Mouse (Mus musculus) liver, embryonic 12.5 days (tissue): ENCODE results near the gene Tnfrsf11a. TPM values are rescaled to one million over a fixed set of nuclear protein-coding genes. Genes with fewer than 3 reads are reported as not detected.
"Not testable (repeated sequence)": the region's sequence is repeated elsewhere in the genome, so short reads cannot be mapped to it uniquely, and the experiment has no call there.

Experiments used
- ATAC-seq: fragments of 200-750 bp; cut with Nextera tagmentation; 2 replicates; pipeline ENCODE4 v1.8.0; 2017; ENCODE audit warnings: moderate number of reproducible peaks, mild to moderate bottlenecking, moderate library complexity
- H3K27ac ChIP-seq: fragments of 300-500 bp; sonication (generic); 2 replicates; pipeline ENCODE4 v1.5.1; 2016; ENCODE audit warnings: mild to moderate bottlenecking
- H3K27me3 ChIP-seq: fragments of 300-500 bp; sonication (generic); replicated peaks from 2 replicates; pipeline ENCODE4 v1.6.1; 2016; ENCODE audit warnings: mild to moderate bottlenecking, moderate library complexity
- H3K36me3 ChIP-seq: fragments of 300-500 bp; sonication (generic); 2 replicates; pipeline ENCODE4 v1.6.1; 2016; ENCODE audit warnings: mild to moderate bottlenecking, moderate library complexity
- H3K4me1 ChIP-seq: fragments of 300-500 bp; sonication (generic); 2 replicates; pipeline ENCODE4 v1.6.1; 2016
- H3K4me2 ChIP-seq: fragments of 300-500 bp; sonication (generic); 2 replicates; pipeline ENCODE4 v1.6.1; 2016; ENCODE audit warnings: mild to moderate bottlenecking, moderate library complexity
- H3K4me3 ChIP-seq: fragments of 300-500 bp; sonication (generic); 2 replicates; pipeline ENCODE4 v1.5.1; 2016; ENCODE audit warnings: mild to moderate bottlenecking, moderate library complexity
- H3K9ac ChIP-seq: fragments of 300-500 bp; sonication (generic); 2 replicates; pipeline ENCODE4 v1.6.1; 2016; ENCODE audit warnings: mild to moderate bottlenecking, moderate library complexity
- H3K9me3 ChIP-seq: fragments of 300-500 bp; sonication (generic); replicated peaks from 2 replicates; pipeline ENCODE4 v1.6.1; 2016; ENCODE audit warnings: mild to moderate bottlenecking, moderate library complexity
- WGBS: fragments of 180-500 bp; shearing (Covaris S2); methylation state at CpG from one replicate; pipeline ENCODE4 v1.1.7; 2016; ENCODE audit not compliant: insufficient replicate concordance; 5-methylcytosine and 5-hydroxymethylcytosine counted together
- polyA plus RNA-seq: library from polyadenylated mRNA; unstranded; fragments of >200 nt; fragmentation: Nextera tagmentation; extraction: Ambion mirVana; gene quantifications from 2 replicates; pipeline ENCODE4 v1.2.1, GENCODE M21; 2016

The Tnfrsf11a gene
- polyA plus RNA-seq, 1 experiment from 2014 or later: 0.63 TPM

DNA sequence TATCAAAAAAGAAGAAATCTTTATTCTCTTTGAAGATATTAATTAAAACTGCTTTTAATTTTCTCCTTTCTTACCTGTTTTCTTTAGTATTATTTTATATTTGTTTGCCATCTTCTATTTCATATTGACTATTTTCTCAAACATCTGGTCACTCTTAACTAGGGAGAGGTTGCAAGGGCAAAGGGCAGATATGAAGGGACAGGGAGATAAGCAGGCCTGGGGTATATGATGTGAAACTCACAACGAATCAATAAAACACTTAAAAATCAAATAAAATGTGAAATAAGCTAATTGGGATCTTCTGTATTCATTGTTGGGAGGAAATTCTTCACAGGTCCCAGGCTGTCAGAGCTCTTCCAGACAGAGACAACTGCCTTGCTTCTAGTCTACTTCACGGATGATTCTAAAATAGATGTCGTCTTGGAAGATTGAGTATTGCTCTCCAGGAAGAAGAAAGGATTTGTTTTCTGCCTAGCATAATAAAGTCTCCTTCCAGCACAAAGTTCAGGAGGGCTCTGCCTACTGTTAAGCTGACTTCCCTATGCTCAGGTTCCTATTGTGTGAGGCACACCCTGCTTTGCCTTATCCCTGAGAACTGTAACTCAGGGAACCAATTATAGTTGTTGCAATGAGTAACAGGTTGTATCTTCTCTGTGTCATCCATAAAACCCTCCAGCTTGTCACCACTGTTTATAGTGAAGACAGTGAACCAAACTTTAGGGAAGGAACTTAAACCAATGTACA, 20.9 kb upstream of the Tnfrsf11a start:
- no peak for ATAC-seq
- peaks cover 2% of the 10 kb centered on the region; the same call in 1 of the 2 replicates for H3K36me3 ChIP-seq
- peaks cover 13% of the 10 kb centered on the region; the same call in 1 of the 2 replicates for H3K9me3 ChIP-seq
- WGBS: 73% methylated on average over 3 of the region's 3 CpGs
- no peak overlapping the region for H3K27ac ChIP-seq
- no peak overlapping the region for H3K4me2 ChIP-seq
- H3K27me3 ChIP-seq: no peaks in the 10 kb centered on the region
- no peak overlapping the region for H3K9ac ChIP-seq
- H3K4me1 ChIP-seq: no peaks in the 10 kb centered on the region
- H3K4me3 ChIP-seq: no peak overlapping the region

DNA sequence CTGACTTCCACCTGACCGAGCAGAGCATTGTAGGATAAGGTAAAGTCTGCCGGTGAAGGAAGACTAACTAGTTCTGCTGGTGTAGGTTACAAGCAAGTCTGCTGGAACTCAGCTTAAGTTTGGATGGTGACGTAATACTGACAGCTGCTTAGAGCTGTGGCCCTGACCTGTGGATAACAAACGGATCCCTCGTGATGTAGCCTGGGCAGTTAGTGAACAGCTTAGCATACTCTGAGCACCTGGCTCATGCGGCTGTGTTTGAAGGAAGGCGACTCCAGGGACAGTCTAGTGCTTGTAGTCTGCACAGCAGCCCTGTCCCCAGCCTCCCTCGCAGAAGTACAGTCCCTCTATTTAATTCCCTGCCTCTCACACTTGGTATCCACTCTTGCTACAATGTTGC, 14.9 kb upstream of the Tnfrsf11a start:
- 64% methylated on average over 8 of the region's 8 CpGs for WGBS
- H3K4me1 ChIP-seq: no peaks in the 10 kb centered on the region

DNA sequence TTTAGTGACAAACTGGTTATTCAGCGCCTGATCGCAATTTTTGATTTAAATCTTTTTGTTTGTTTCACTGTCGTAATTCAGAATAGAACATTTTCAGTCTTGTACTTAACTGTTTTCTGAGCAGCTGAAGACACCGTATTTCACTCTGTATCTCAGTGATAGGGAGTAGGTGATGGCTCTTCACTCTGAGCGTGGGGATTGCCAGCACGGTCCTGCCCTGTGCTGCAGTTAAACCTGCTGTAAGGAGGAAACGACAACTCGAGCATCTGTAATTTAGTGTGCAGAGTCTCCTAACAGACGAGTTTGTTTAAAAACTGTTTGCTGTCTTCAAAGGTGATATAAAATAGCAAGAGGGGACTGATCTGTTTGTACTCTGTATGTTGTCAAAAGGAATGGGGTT, 14.4 kb upstream of the Tnfrsf11a start:
- not testable (repeated sequence) for H3K27me3 ChIP-seq, ATAC-seq, H3K27ac ChIP-seq, H3K9ac ChIP-seq, H3K4me2 ChIP-seq, H3K4me3 ChIP-seq, H3K36me3 ChIP-seq, H3K4me1 ChIP-seq
- WGBS: 69% methylated on average over 9 of the region's 9 CpGs
- peaks cover 13% of the 10 kb centered on the region; the same call in 1 of the 2 replicates for H3K9me3 ChIP-seq

More for the DNA sequence above, 14.9 kb upstream of the Tnfrsf11a start:
- Histone ChIP-seq H3K4me2 (no peak overlapping the region), H3K36me3 (no peaks in the 10 kb centered on the region), H3K9me3 (peaks cover 13% of the 10 kb centered on the region; the same call in 1 of the 2 replicates), H3K9ac (no peak overlapping the region), H3K27ac (no peak overlapping the region), H3K4me3 (no peak overlapping the region), H3K27me3 (no peaks in the 10 kb centered on the region)
- ATAC-seq: no peak

DNA sequence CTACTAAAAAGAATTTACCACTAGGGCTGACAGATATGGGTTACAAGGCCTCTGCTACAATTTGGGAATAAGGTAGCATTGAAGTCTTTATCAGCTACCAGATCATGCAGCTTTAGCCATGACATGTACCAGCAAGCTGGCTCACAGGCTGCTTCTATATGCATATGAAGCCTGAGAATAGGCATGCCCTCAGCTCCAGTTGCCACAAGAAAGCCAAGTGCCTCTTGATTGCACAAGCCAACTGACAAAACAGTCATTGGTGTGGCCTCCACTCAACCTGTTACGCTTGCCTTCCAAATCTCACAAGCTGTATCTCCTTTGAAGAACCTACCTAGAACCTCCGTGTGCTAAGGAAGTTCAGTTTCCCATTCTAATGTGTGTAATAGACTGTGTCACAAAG, 12.1 kb upstream of the Tnfrsf11a start:
- no peaks in the 10 kb centered on the region for H3K36me3 ChIP-seq
- H3K9me3 ChIP-seq: peaks cover under 1% of the 10 kb centered on the region; the same call in 1 of the 2 replicates
- no peak overlapping the region for H3K4me3 ChIP-seq
- H3K9ac ChIP-seq: no peak overlapping the region
- 73% methylated on average over 2 of the region's 2 CpGs for WGBS
- no peak overlapping the region for H3K27ac ChIP-seq
- H3K27me3 ChIP-seq: no peaks in the 10 kb centered on the region
- no peak for ATAC-seq
- no peaks in the 10 kb centered on the region for H3K4me1 ChIP-seq
- no peak overlapping the region for H3K4me2 ChIP-seq

DNA sequence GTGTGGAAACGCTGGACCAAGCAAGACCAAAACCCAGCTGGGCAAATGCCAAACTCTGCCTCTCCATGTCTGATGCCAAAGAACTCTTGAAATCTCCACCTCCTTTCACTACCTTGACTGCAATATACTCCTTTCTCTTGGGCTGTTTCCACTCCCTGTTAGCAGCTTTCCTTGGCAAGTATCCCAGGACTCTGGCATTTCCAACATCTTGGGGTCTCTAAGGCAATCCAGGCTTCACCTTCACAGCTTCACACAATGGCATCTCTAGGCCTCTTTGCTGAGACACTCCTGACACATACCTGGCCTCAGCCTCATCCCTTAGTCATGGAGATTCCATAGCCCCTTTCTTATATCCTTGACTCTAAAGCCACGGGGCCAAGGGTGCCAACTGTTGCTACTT, 9.8 kb upstream of the Tnfrsf11a start:
- no peak for ATAC-seq
- Histone ChIP-seq H3K9ac (no peak overlapping the region), H3K9me3 (no peaks in the 10 kb centered on the region), H3K36me3 (no peaks in the 10 kb centered on the region), H3K4me1 (peaks cover 3% of the 10 kb centered on the region; the same call in 1 of the 2 replicates), H3K4me3 (no peak overlapping the region), H3K27me3 (no peaks in the 10 kb centered on the region), H3K27ac (no peak overlapping the region), H3K4me2 (no peak overlapping the region)
- WGBS: 60% methylated on average over 2 of the region's 2 CpGs

DNA sequence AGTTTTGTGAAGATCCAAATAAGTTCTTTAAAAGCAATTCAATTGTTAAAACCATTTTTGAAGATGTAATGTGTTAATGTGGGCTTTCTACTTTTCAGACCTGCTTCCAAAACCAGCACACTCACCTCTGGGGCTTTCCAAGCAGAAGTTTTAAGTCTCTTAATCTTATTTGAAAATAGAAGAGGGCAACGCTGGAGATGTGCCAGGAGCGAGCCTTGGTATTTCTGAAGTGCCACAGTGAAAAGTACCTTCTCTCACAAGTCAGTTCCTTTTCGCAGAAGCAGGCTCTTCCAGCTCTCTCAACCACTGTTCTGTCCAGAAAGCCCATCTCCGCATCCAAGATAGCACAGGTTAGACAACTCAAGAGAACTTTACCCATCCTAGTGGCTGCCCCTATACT, 4.1 kb upstream of the Tnfrsf11a start:
- no peak for ATAC-seq
- Histone ChIP-seq H3K9ac (no peak overlapping the region), H3K4me2 (no peak overlapping the region), H3K4me3 (no peak overlapping the region), H3K36me3 (no peaks in the 10 kb centered on the region), H3K9me3 (no peaks in the 10 kb centered on the region), H3K27ac (no peak overlapping the region), H3K27me3 (peaks cover 39% of the 10 kb centered on the region), H3K4me1 (peaks cover 12% of the 10 kb centered on the region)
- 71% methylated on average over 4 of the region's 4 CpGs for WGBS

DNA sequence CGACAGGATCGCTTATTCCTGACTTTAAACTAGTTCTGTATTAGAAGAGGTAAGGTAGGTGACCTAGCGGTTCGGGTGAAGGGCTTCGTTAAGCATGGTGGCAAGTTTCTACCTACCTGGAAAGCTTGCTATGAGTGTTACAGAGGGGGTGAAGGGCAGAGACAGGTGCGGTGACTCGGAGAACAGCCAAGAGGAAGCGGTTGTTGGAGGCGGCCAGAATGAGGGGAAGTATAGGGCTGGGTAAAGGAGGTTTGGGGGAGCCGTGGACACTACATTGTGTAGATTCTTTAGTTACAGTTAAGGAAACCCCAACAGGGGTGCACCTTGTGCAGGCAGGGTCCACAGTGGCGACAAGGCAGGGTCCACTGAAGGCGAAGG, 450 bp upstream of the Tnfrsf11a start:
- H3K4me2 ChIP-seq: peak overlapping the region; percentile 78
- H3K27ac ChIP-seq: no peak overlapping the region
- H3K4me1 ChIP-seq: peaks cover 9% of the 10 kb centered on the region
- H3K36me3 ChIP-seq: no peaks in the 10 kb centered on the region
- no peak; the same call in 1 of the 2 replicates for ATAC-seq
- no peaks in the 10 kb centered on the region for H3K9me3 ChIP-seq
- no peak overlapping the region for H3K9ac ChIP-seq
- H3K27me3 ChIP-seq: peaks cover 69% of the 10 kb centered on the region
- H3K4me3 ChIP-seq: peak overlapping the region; percentile 56
- WGBS: 25% methylated on average over 12 of the region's 12 CpGs

DNA sequence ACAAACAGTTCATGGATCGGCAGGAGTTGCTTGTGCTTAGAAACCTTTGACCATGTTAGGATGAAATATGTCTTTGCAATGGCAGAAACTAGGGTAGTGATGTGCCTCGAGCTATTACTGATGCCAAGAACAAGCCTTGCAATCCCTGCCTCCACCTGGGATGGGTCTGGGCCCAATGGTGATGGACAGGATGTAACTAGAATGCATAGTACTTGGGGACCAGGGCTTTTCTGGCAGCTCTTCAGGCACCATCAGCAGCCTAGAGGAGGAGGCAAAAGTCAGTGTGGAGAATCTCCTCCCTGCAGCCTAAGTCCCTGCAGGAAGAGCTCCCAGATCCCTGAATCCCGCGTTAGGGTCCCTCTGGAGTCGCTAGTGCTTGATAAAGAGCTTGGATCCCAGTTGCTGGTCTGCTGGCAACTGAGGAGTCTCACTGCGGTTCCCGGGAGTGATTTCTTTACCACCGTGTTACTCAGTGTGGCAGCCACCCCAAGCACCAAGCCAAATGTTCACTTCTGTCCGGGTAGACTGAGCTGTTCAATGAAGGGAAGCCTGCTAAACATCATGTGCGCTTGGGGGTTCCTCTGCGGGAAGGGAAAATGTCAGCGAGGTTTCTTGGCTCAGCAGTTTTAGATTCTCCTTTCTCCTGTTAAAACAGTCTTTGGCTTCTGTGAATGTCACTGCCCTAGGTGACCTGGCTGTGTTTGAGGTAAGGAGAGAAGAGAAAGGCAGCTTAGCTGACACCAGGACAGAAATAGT, 1.1 kb downstream of the Tnfrsf11a start:
- Histone ChIP-seq H3K27me3 (peaks cover 71% of the 10 kb centered on the region), H3K4me2 (no peak overlapping the region), H3K4me1 (peaks cover 9% of the 10 kb centered on the region), H3K9me3 (no peaks in the 10 kb centered on the region), H3K4me3 (0 out of 2 replicates have a peak overlapping the region, but pooled peaks have one; percentile 56), H3K27ac (no peak overlapping the region), H3K36me3 (no peaks in the 10 kb centered on the region), H3K9ac (no peak overlapping the region)
- WGBS: 33% methylated on average over 12 of the region's 12 CpGs
- no peak for ATAC-seq

DNA sequence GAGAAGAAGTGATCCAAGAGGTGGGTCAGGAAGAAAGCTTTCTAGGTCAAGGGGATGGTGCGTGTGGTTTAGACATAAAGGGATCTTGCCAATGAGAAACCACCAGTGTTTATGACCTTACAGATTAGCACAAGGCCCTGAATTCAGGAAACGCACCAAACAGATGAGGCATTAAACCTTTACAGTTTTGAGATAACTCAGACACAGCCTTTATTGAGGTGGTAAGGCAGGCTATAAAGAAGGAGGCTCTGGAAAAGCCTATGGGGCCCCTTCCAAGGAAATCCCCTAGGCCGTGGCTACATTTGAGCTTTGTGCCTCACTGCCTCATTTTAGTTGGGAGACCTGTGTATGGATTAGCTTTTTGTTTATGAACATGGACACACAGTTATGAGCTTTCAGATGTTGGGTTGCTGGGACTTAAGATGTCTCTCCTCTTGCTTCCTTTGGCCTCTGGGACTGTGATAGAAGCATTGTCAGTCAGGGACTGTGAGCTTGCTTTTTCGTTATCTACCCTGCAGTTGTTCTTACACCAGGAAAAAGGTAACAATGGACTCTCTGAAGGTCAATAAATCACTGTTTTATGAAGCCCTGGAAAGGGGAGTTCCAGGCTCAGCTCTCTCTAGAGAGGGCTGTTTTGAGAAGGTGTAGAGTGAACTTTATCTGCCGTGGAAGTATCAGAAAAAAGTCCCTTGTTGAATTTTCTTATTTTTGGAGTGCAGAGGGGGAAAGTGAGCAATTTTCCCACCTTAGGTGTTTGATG, 3.9 kb downstream of the Tnfrsf11a start:
- Histone ChIP-seq H3K4me1 (peaks cover 9% of the 10 kb centered on the region), H3K27ac (no peak overlapping the region), H3K9ac (no peak overlapping the region), H3K4me3 (no peak overlapping the region), H3K9me3 (no peaks in the 10 kb centered on the region), H3K27me3 (peaks cover 51% of the 10 kb centered on the region), H3K4me2 (no peak overlapping the region), H3K36me3 (no peaks in the 10 kb centered on the region)
- 58% methylated on average over 5 of the region's 5 CpGs for WGBS
- ATAC-seq: no peak

DNA sequence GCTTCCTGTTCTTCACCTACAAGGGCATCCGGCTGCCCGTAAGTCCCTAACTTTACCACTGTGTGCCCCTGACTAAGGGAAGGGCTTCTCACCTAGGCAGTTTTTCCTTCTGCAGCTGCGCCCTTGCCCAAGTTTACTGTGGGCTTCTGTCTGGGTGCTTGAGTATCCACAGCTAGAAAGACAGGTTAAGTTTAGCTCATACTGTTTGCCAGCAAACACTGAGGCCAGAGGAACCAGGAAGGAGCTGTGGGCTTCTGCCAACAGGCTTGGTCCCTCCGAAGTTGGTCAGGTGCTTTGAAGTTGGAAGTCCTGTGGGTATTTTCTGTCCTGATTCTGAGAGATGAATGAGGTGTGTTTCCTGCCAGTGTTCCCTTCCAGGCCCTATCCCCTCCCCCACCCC, 4.6 kb downstream of the Tnfrsf11a start:
- 49% methylated on average over 4 of the region's 4 CpGs for WGBS
- Histone ChIP-seq H3K27me3 (peaks cover 44% of the 10 kb centered on the region), H3K4me2 (no peak overlapping the region), H3K9me3 (no peaks in the 10 kb centered on the region), H3K27ac (no peak overlapping the region), H3K36me3 (no peaks in the 10 kb centered on the region), H3K4me3 (no peak overlapping the region), H3K4me1 (peaks cover 7% of the 10 kb centered on the region), H3K9ac (no peak overlapping the region)
- ATAC-seq: no peak

DNA sequence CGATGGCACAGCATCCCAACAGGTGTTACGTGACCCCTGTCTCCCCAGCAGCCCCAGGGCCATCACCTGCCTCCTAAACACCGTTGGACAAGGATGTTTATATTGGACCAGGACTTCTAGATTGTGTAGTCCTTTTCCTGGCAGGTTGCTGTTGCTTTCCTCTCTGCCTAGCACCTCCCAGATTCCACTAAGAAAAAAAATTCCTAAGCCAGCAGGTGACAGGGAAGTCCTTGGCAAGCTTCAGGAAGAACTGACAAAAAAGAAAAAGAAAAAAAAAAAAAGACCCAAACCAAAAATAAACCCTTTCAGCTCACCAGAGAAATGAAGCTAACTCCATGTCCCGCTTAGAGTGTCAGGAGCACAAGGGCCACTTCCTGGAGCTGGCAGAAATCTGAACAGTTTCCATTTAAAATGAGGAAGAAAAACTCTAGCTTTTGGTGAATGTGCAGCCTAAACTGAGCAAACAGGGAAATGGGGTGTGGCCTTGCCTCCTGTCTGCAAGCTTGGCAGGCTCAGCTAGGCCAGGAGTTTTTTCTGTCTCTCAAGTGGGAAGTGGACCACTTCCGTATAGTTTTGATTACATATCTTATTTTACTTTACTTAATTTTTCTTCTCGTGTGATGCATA, 6.3 kb downstream of the Tnfrsf11a start:
- H3K36me3 ChIP-seq: no peaks in the 10 kb centered on the region
- H3K9me3 ChIP-seq: no peaks in the 10 kb centered on the region
- H3K27me3 ChIP-seq: peaks cover 27% of the 10 kb centered on the region
- ATAC-seq: no peak
- H3K27ac ChIP-seq: no peak overlapping the region
- no peak overlapping the region for H3K9ac ChIP-seq
- 44% methylated on average over 6 of the region's 6 CpGs for WGBS
- no peak overlapping the region for H3K4me3 ChIP-seq
- H3K4me2 ChIP-seq: no peak overlapping the region
- H3K4me1 ChIP-seq: no peaks in the 10 kb centered on the region
